Mouse (Mus musculus) cerebellum, adult 9-11 months (tissue): Measurements from ENCODE around the gene C5ar1.
"Not testable (repeated sequence)": the region's sequence is repeated elsewhere in the genome, so short reads cannot be mapped to it uniquely, and the experiment has no call there.

ENCODE experiments used
- DNase-seq: peaks from one replicate; pipeline ENCODE4 v3.0.0; 2022

Gene C5ar1

GRCm38 (mm10) chr7:16259110-16259590 lies at the start of gene C5ar1:
Gene C5ar1, minus strand, starts transcription at chr7:16259540.
- no peak for DNase-seq

GRCm38 (mm10) chr7:16308555-16309317 lies 49.4 kb upstream of the C5ar1 start:
- DNase-seq, result peak; percentile 64

- DNase-seq, result not testable (repeated sequence)
Observed at GRCm38 (mm10) chr7:16308093-16308492, 48.8 kb upstream of the C5ar1 start, which contains the start of gene Bbc3. Gene Bbc3, plus strand, starts transcription at chr7:16308393.

GRCm38 (mm10) chr7:16307141-16307540 lies 47.8 kb upstream of the C5ar1 start:
- DNase-seq, result not testable (repeated sequence)

GRCm38 (mm10) chr7:16299419-16300035 lies 40.2 kb upstream of the C5ar1 start:
- DNase-seq, result peak; percentile 97

- DNase-seq, result no peak
Observed at GRCm38 (mm10) chr7:16298927-16299326, 39.6 kb upstream of the C5ar1 start.

GRCm38 (mm10) chr7:16297616-16298015 lies 38.3 kb upstream of the C5ar1 start:
- DNase-seq, result no peak

- DNase-seq, result peak; percentile 91
Observed at GRCm38 (mm10) chr7:16296766-16297390, 37.5 kb upstream of the C5ar1 start.

- DNase-seq, result peak; percentile 49
Observed at GRCm38 (mm10) chr7:16296146-16296545, 36.8 kb upstream of the C5ar1 start.

GRCm38 (mm10) chr7:16295321-16295900 lies 36.1 kb upstream of the C5ar1 start:
- peak; percentile 90 for DNase-seq

- peak; percentile 94 for DNase-seq
Observed at GRCm38 (mm10) chr7:16294837-16295236, 35.5 kb upstream of the C5ar1 start.

- DNase-seq, result peak; percentile 62
Observed at GRCm38 (mm10) chr7:16294346-16294745, 35.0 kb upstream of the C5ar1 start.

GRCm38 (mm10) chr7:16287791-16288190 lies 28.5 kb upstream of the C5ar1 start:
- no peak for DNase-seq

- no peak for DNase-seq
Observed at GRCm38 (mm10) chr7:16287016-16287415, 27.7 kb upstream of the C5ar1 start.

- DNase-seq, result peak; percentile 98
Observed at GRCm38 (mm10) chr7:16286026-16286961, 27.0 kb upstream of the C5ar1 start, which contains the start of gene Ccdc9. Gene Ccdc9, minus strand, starts transcription at chr7:16286795.

- peak; percentile 85 for DNase-seq
Observed at GRCm38 (mm10) chr7:16285450-16286025, 26.2 kb upstream of the C5ar1 start.

- no peak for DNase-seq
Observed at GRCm38 (mm10) chr7:16284904-16285303, 25.6 kb upstream of the C5ar1 start.

GRCm38 (mm10) chr7:16284001-16284400 lies 24.7 kb upstream of the C5ar1 start:
- no peak for DNase-seq

- no peak for DNase-seq
Observed at GRCm38 (mm10) chr7:16282334-16282733, 23.0 kb upstream of the C5ar1 start.

GRCm38 (mm10) chr7:16280721-16281120 lies 21.4 kb upstream of the C5ar1 start:
- no peak for DNase-seq
